Mouse (Mus musculus) embryonic facial prominence, embryonic 10.5 days (tissue): ENCODE data around the gene Srm. TPM values are rescaled to one million over a fixed set of nuclear protein-coding genes. Genes with fewer than 3 reads are reported as not detected.

ENCODE experiments used
- DNase-seq: peaks from one replicate; pipeline ENCODE4 v3.0.0-alpha.2; 2017; ENCODE audit warnings: low spot score
- H3K27ac ChIP-seq: fragments of 300-500 bp; sonication (generic); replicated peaks from 2 replicates; pipeline ENCODE4 v1.5.1; 2016; ENCODE audit warnings: mild to moderate bottlenecking
- H3K27me3 ChIP-seq: fragments of 300-500 bp; sonication (generic); replicated peaks from 2 replicates; pipeline ENCODE4 v1.6.1; 2016; ENCODE audit warnings: low read depth, mild to moderate bottlenecking; ENCODE audit not compliant: poor library complexity, severe bottlenecking
- H3K36me3 ChIP-seq: fragments of 300-500 bp; sonication (generic); replicated peaks from 2 replicates; pipeline ENCODE4 v1.6.1; 2016; ENCODE audit warnings: mild to moderate bottlenecking, moderate library complexity
- H3K4me1 ChIP-seq: fragments of 300-500 bp; sonication (generic); 2 replicates; pipeline ENCODE4 v1.6.1; 2016
- H3K4me3 ChIP-seq: fragments of 300-500 bp; sonication (generic); 2 replicates; pipeline ENCODE4 v1.5.1; 2016; ENCODE audit warnings: mild to moderate bottlenecking, moderate library complexity
- H3K9me3 ChIP-seq: fragments of 300-500 bp; sonication (generic); 2 replicates; pipeline ENCODE4 v1.6.1; 2016; ENCODE audit warnings: mild to moderate bottlenecking
- WGBS: fragments of 180-500 bp; shearing (Covaris S2); methylation state at CpG from one replicate; pipeline ENCODE4 v1.1.7; 2016; 5-methylcytosine and 5-hydroxymethylcytosine counted together
- polyA plus RNA-seq: library from polyadenylated mRNA; unstranded; fragments of >200 nt; fragmentation: Nextera tagmentation; extraction: Ambion mirVana; gene quantifications from 2 replicates; pipeline ENCODE4 v1.2.1, GENCODE M21; 2016

Srm gene
- polyA plus RNA-seq, 1 experiment from 2014 or later, result 248 TPM

GRCm38 (mm10) chr4:148604141-148604540 is 12.8 kb downstream of the Srm start:
- H3K4me1 ChIP-seq, result peaks cover 8% of the 10 kb centered on the region
- no peak overlapping the region for H3K4me3 ChIP-seq
- WGBS, result 73% methylated on average over 7 of the region's 7 CpGs
- no peak for DNase-seq
- no peaks in the 10 kb centered on the region for H3K27me3 ChIP-seq
- H3K36me3 ChIP-seq, result peaks cover 30% of the 10 kb centered on the region
- no peaks in the 10 kb centered on the region for H3K9me3 ChIP-seq
- H3K27ac ChIP-seq, result no peak overlapping the region

GRCm38 (mm10) chr4:148604541-148605165 is 13.3 kb downstream of the Srm start:
- peaks cover 8% of the 10 kb centered on the region for H3K4me1 ChIP-seq
- peak; percentile 75 for DNase-seq
- H3K4me3 ChIP-seq, result no peak overlapping the region
- H3K27me3 ChIP-seq, result no peaks in the 10 kb centered on the region
- 81% methylated on average over 3 of the region's 3 CpGs for WGBS
- H3K9me3 ChIP-seq, result no peaks in the 10 kb centered on the region
- no peak overlapping the region for H3K27ac ChIP-seq
- H3K36me3 ChIP-seq, result peaks cover 30% of the 10 kb centered on the region

- Histone ChIP-seq H3K27me3 (no peaks in the 10 kb centered on the region), H3K36me3 (peaks cover 45% of the 10 kb centered on the region), H3K4me3 (no peak overlapping the region), H3K9me3 (no peaks in the 10 kb centered on the region), H3K27ac (no peak overlapping the region), H3K4me1 (peaks cover 8% of the 10 kb centered on the region)
- WGBS, result 30% methylated on average over 5 of the region's 5 CpGs
- peak; percentile 65 for DNase-seq
These were observed 16.5 kb downstream of the Srm start for GRCm38 (mm10) chr4:148607758-148608157.

GRCm38 (mm10) chr4:148609805-148610204 is 18.5 kb downstream of the Srm start:
- H3K4me1 ChIP-seq, result no peaks in the 10 kb centered on the region
- H3K4me3 ChIP-seq, result no peak overlapping the region
- H3K36me3 ChIP-seq, result peaks cover 65% of the 10 kb centered on the region
- DNase-seq, result no peak
- no peak overlapping the region for H3K27ac ChIP-seq
- no peaks in the 10 kb centered on the region for H3K9me3 ChIP-seq
- H3K27me3 ChIP-seq, result no peaks in the 10 kb centered on the region
- 89% methylated on average over 5 of the region's 5 CpGs for WGBS

GRCm38 (mm10) chr4:148610631-148611364 is 19.5 kb downstream of the Srm start:
- Histone ChIP-seq H3K4me3 (no peak overlapping the region), H3K9me3 (no peaks in the 10 kb centered on the region), H3K27ac (no peak overlapping the region), H3K4me1 (no peaks in the 10 kb centered on the region), H3K27me3 (no peaks in the 10 kb centered on the region), H3K36me3 (peaks cover 75% of the 10 kb centered on the region)
- 77% methylated on average over 5 of the region's 5 CpGs for WGBS
- DNase-seq, result no peak

- H3K4me3 ChIP-seq, result no peak overlapping the region
- H3K9me3 ChIP-seq, result no peaks in the 10 kb centered on the region
- no peaks in the 10 kb centered on the region for H3K4me1 ChIP-seq
- H3K36me3 ChIP-seq, result peaks cover 87% of the 10 kb centered on the region
- WGBS, result 81% methylated on average over 4 of the region's 4 CpGs
- no peak for DNase-seq
- no peaks in the 10 kb centered on the region for H3K27me3 ChIP-seq
- no peak overlapping the region for H3K27ac ChIP-seq
These were observed 21.3 kb downstream of the Srm start for GRCm38 (mm10) chr4:148612557-148612956.

GRCm38 (mm10) chr4:148613738-148614137 is 22.4 kb downstream of the Srm start:
- H3K4me3 ChIP-seq, result no peak overlapping the region
- no peaks in the 10 kb centered on the region for H3K4me1 ChIP-seq
- no peaks in the 10 kb centered on the region for H3K27me3 ChIP-seq
- DNase-seq, result no peak
- no peaks in the 10 kb centered on the region for H3K9me3 ChIP-seq
- H3K36me3 ChIP-seq, result peaks cover 94% of the 10 kb centered on the region
- H3K27ac ChIP-seq, result no peak overlapping the region
- 87% methylated on average over 9 of the region's 9 CpGs for WGBS

- no peaks in the 10 kb centered on the region for H3K9me3 ChIP-seq
- no peaks in the 10 kb centered on the region for H3K27me3 ChIP-seq
- DNase-seq, result no peak
- 90% methylated on average over 1 of the region's 1 CpGs for WGBS
- peaks cover 16% of the 10 kb centered on the region for H3K4me1 ChIP-seq
- H3K27ac ChIP-seq, result no peak overlapping the region
- H3K36me3 ChIP-seq, result peaks cover 100% of the 10 kb centered on the region
- H3K4me3 ChIP-seq, result no peak overlapping the region
These were observed 28.5 kb downstream of the Srm start for GRCm38 (mm10) chr4:148619805-148620204.

GRCm38 (mm10) chr4:148620718-148621117 is 29.4 kb downstream of the Srm start:
- peaks cover 96% of the 10 kb centered on the region for H3K36me3 ChIP-seq

GRCm38 (mm10) chr4:148622485-148622884 is 31.2 kb downstream of the Srm start:
- 93% methylated on average over 4 of the region's 4 CpGs for WGBS
- H3K36me3 ChIP-seq, result peaks cover 78% of the 10 kb centered on the region
- no peak overlapping the region for H3K27ac ChIP-seq
- no peak overlapping the region for H3K4me3 ChIP-seq
- DNase-seq, result no peak
- H3K9me3 ChIP-seq, result no peaks in the 10 kb centered on the region
- H3K4me1 ChIP-seq, result peaks cover 28% of the 10 kb centered on the region
- no peaks in the 10 kb centered on the region for H3K27me3 ChIP-seq

More at GRCm38 (mm10) chr4:148620718-148621117, 29.4 kb downstream of the Srm start:
- Histone ChIP-seq H3K27ac (no peak overlapping the region), H3K4me3 (no peak overlapping the region), H3K27me3 (no peaks in the 10 kb centered on the region), H3K9me3 (no peaks in the 10 kb centered on the region), H3K4me1 (peaks cover 21% of the 10 kb centered on the region)
- DNase-seq, result no peak
- WGBS, result 97% methylated on average over 1 of the region's 1 CpGs

GRCm38 (mm10) chr4:148623609-148624008 is 32.3 kb downstream of the Srm start:
- peaks cover 28% of the 10 kb centered on the region for H3K4me1 ChIP-seq
- no peaks in the 10 kb centered on the region for H3K27me3 ChIP-seq
- no peaks in the 10 kb centered on the region for H3K9me3 ChIP-seq
- H3K4me3 ChIP-seq, result peak overlapping the region; percentile 28; the same call in 1 of the 2 replicates
- no peak for DNase-seq
- H3K36me3 ChIP-seq, result peaks cover 67% of the 10 kb centered on the region
- 91% methylated on average over 4 of the region's 4 CpGs for WGBS
- no peak overlapping the region for H3K27ac ChIP-seq

GRCm38 (mm10) chr4:148625010-148625409 is 33.7 kb downstream of the Srm start:
- H3K9me3 ChIP-seq, result no peaks in the 10 kb centered on the region
- peaks cover 28% of the 10 kb centered on the region for H3K4me1 ChIP-seq
- DNase-seq, result no peak
- peaks cover 53% of the 10 kb centered on the region for H3K36me3 ChIP-seq
- no peak overlapping the region for H3K27ac ChIP-seq
- WGBS, result 88% methylated on average over 10 of the region's 10 CpGs
- H3K27me3 ChIP-seq, result no peaks in the 10 kb centered on the region
- H3K4me3 ChIP-seq, result peak overlapping the region; percentile 74
